ENCODE assay signal across 8 mouse cellular contexts in the genomic region with DNA sequence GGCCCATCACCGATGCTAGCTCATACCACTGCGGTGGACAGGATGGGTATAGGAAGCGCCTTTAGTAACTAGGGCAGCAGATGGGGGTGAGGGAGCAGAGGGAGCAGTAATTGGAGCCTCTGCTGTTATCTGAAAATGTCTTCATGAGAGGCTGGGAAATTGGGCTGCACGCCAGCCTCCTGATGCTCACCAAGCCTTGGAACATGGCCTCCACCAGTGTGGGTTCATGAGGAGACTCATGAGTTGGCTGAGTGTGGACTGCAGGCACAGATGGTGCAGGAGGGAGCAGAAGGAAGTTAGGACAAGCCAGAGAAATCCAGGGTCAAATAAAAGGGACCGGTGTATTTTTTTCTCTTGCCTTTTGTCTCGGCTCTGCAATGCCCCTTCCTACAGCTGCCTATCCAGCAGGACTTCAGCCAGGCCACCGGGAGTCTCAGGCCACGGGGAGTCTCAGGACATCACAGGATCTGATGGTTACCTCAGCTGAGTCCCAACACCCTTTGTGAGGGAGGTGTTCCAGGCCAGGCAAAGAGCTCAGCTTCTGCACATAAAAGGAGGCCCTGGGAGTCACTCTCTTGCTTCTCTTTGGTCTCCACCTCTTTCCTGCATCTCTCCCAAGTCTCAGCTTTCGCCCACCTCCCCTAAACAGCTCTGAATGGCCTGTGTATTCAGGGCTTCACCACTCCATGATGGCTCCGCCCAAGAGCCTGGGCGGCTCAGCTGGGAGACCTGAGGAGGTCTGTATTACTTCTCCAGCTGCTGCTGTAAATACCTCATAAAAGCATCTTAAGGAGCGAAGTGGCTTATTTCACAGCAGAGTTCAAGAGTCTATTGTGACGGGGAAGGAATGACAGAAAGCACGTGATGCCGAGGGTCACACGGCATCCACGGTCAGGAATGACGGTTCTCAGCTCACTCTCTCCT. TPM values are rescaled to one million over a fixed set of nuclear protein-coding genes. Genes with fewer than 3 reads are reported as not detected.
A peak's percentile ranks its signal among the peaks of the same experiment; 100 is the strongest.
DNase-seq lines count a peak whose midpoint lies in the region; ATAC-seq lines count a peak whose summit lies in the region.

No protein-coding gene starts in this region.

- ATAC-seq in kidney, embryonic 15.5 days (replicated peaks; ENCODE audit: low FRiP score), result no peak
- no peak for ATAC-seq in erythroblast, adult 5-6 weeks (replicated peaks; ENCODE audit: low FRiP score, poor library complexity, severe bottlenecking)

- no peaks in the 10 kb centered on the region for H3K27me3 ChIP-seq in kidney, embryonic 15.5 days
- H3K27me3 ChIP-seq in heart, embryonic 10.5 days (ENCODE audit: insufficient read depth, poor library complexity, severe bottlenecking), result no peaks in the 10 kb centered on the region

- H3K4me3 ChIP-seq in kidney, embryonic 15.5 days (replicated peaks), result no peak overlapping the region
- no peak overlapping the region for H3K4me3 ChIP-seq in heart, embryonic 10.5 days

- 42% methylated on average over 18 of the region's 18 CpGs for WGBS in kidney, embryonic 15.5 days
- WGBS in heart, embryonic 10.5 days, result 59% methylated on average over 18 of the region's 18 CpGs

- no peaks in the 10 kb centered on the region for H3K9me3 ChIP-seq in kidney, embryonic 15.5 days (replicated peaks)
- H3K9me3 ChIP-seq in heart, embryonic 10.5 days, result no peaks in the 10 kb centered on the region

- no peak overlapping the region for H3K9ac ChIP-seq in kidney, embryonic 15.5 days

- DNase-seq in kidney, adult 18-20 months, result no peak
- DNase-seq in cerebellum, adult 11 months, result peak; percentile 95
- DNase-seq in heart, embryonic 10.5 days (ENCODE audit: low spot score), result no peak
- DNase-seq in layer of hippocampus, postnatal 10 days (ENCODE audit: low spot score in 2 of 2), result peak; percentile 51 to 66
- no peak for DNase-seq in urinary bladder, adult 18-20 months (ENCODE audit: low spot score in 2 of 2)
- no peak for DNase-seq in neural tube, embryonic 10.5 days (ENCODE audit: extremely low spot score, low spot score)

- peaks cover 50% of the 10 kb centered on the region for H3K4me1 ChIP-seq in kidney, embryonic 15.5 days
- H3K4me1 ChIP-seq in heart, embryonic 10.5 days, result peaks cover 74% of the 10 kb centered on the region

- 0 out of 2 replicates have a peak overlapping the region, but pooled peaks have one; percentile 13 for H3K27ac ChIP-seq in kidney, embryonic 15.5 days
- peak overlapping the region; percentile 73; the same call in 1 of the 2 replicates for H3K27ac ChIP-seq in heart, embryonic 10.5 days

- no peak overlapping the region for H3K4me2 ChIP-seq in kidney, embryonic 15.5 days

- no peaks in the 10 kb centered on the region for H3K36me3 ChIP-seq in kidney, embryonic 15.5 days
- no peaks in the 10 kb centered on the region for H3K36me3 ChIP-seq in heart, embryonic 10.5 days

RNA-seq across cellular contexts. Expression of a gene that starts 23.4 kb away (rescaled TPM):
- 29.1 and 29.5 TPM in 2 replicates for polyA plus RNA-seq in kidney, embryonic 15.5 days (2015; fragmentation: Nextera tagmentation; extraction: Ambion mirVana)
- 21.0 and 25.9 TPM in 2 replicates for polyA plus RNA-seq in heart, embryonic 10.5 days (2016; fragmentation: Nextera tagmentation; extraction: Ambion mirVana)
- 1 to 10 TPM; 7.7 TPM for total RNA-seq in layer of hippocampus, postnatal 10 days (2021)
- 4.6 and 8.1 TPM in 2 replicates for total RNA-seq in erythroblast, adult 5-6 weeks (2015; ENCODE audit: low replicate concordance)
- 1.4 and 2.9 TPM in 2 replicates for total RNA-seq in erythroblast, adult 5-6 weeks (2017; ENCODE audit: low replicate concordance)

RNA-seq across cellular contexts. Expression of a gene that starts 45.8 kb away (rescaled TPM):
- 0.87 and 1.4 TPM in 2 replicates for polyA plus RNA-seq in kidney, embryonic 15.5 days (2015; fragmentation: Nextera tagmentation; extraction: Ambion mirVana)
- polyA plus RNA-seq in heart, embryonic 10.5 days (2016; fragmentation: Nextera tagmentation; extraction: Ambion mirVana), result 3.4 and 5.2 TPM in 2 replicates
- 1 to 10 TPM; 2.1 to 3.5 TPM for total RNA-seq in layer of hippocampus, postnatal 10 days (2021)
- not detected in 2 replicates for total RNA-seq in erythroblast, adult 5-6 weeks (2015; ENCODE audit: low replicate concordance)
- 0.17 TPM in 1 of 2 replicates, not detected in the other for total RNA-seq in erythroblast, adult 5-6 weeks (2017; ENCODE audit: low replicate concordance)

Comparison
In these comparisons a context has a peak if more than half of its experiments do, and no peak if none do; other contexts are left out.
1. DNase-seq: peak in cerebellum, adult 11 months (single experiment) and layer of hippocampus, postnatal 10 days (2 of 2); none in kidney, adult 18-20 months (single experiment), heart, embryonic 10.5 days (single experiment), urinary bladder, adult 18-20 months (0 of 2) and neural tube, embryonic 10.5 days (single experiment).